Mouse (Mus musculus) kidney, adult 11 months (tissue): ENCODE results near the gene Llph.
A peak's percentile ranks its signal among the peaks of the same experiment; 100 is the strongest.
"Not testable (repeated sequence)": the region's sequence is repeated elsewhere in the genome, so short reads cannot be mapped to it uniquely, and the experiment has no call there.

Experiments
- DNase-seq: peaks from one replicate; pipeline ENCODE4 v3.0.0; 2022

Gene Llph

DNA sequence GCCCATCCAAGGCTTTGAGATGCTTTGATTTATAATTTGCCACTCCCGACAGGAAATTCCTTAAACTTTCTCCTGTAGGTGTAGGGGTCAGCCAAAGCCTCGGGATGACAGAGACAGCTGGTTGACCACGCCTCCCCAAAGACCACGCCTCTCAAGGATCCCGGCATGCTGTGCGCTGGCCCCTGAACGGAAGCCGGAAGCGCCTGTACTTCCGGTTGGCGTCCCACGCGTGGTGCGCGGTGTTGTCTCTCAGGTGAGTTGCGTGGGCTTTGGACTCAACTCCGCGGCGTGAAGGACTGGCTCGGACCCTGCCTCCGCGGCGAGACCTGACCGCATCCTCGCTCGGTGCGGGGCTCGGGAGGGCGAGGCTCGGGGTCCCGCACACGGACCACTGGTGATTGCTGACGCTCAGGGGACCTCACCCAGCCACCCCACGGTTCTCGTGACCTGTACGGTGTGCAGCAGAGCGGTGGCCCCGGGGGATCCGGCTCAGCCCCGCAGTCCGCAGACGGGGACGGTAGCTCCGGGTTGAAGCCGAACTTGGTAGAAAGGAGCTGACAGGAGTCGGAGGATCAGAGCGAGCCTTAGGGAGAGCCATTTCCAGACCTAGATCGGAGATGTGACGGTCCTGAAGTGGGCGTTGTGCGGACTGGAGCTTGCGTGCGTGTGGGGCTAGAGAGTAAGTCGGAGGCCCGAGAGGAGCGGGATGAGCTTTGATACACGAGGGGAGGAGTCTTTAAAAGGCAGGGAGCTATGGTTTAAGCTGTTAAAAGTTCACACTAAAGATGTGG is at the start of gene Llph:
Gene Llph (plus strand): TSS at position 200 of the 791 bp plus-strand sequence.
- peak; percentile 83 for DNase-seq

DNA sequence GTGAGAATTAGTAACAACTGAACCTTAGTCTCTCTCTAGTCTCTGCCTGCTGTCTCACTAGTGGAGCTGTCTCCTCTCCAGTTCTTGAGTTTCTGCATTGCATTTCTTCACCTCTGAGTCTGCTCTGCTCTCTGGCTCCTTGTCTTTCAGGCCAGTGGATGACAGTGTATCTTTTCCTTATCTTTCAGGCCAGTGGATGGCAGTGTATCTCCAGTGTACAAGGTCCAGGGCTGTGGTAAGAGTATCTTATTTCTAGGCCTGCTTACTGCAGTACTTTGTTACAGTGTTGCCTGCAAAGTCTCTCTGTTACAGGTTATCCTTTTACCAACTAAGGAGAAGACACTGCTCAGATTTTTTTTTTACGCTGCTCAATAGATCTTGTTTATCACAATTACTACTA is 44.0 kb upstream of the Llph start:
- DNase-seq, result peak; percentile 15

DNA sequence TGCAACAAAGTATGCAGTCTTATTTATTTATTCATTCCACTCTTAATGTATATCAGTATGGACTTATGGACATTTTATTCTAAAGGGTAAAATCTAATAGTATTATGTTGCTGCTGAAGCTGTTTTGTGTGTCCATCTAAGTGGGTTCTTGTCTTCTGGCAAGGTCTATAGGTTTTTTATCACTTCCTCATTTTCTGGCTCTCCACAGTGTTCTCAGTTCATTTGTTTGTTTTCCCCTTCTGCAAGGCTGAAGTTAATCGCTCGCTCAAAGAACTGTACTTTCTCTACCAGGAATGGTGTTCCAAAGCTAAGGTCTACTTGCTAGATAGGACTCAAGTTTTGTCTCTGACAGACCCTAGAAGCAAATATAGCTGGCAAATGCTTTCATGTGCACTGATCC is 43.5 kb upstream of the Llph start:
- no peak for DNase-seq

DNA sequence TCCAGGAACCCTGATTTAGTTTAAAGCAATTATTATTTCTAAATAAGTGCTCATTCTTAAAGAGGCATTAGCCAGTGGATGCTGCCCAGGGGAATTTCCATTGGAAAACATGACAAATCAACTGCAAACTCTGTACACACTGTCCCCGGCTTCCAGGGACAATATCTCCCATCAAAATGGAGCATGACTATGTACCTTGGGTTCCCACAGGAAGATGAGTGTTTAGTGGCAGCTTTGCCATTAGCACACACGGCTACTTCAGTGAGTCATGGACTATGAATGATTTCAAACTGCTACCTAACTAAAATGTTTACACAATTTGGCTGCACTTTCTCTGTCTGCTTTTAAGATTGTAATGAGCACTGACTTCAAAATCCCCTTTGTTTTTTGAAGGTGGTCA is 38.4 kb upstream of the Llph start:
- no peak for DNase-seq

DNA sequence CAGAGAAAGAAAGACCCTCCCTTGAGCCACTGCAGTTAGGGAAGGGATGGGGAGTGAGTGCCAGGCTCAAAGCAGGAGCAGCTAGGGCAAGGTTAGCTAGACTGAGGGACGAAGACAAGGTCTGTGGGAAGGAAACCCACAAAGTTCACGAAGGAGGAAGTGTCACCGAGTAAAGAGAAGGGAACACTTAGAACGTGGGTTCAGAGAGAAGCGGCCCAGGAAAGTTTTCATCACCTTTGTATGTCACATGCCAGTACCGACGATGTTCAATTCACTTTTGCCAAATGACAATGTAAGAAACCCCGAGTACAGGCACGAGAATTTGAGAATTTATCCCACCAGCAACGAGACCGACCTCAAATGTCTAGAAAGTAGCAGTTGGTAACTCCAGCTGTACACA is 37.6 kb upstream of the Llph start:
- DNase-seq, result no peak

DNA sequence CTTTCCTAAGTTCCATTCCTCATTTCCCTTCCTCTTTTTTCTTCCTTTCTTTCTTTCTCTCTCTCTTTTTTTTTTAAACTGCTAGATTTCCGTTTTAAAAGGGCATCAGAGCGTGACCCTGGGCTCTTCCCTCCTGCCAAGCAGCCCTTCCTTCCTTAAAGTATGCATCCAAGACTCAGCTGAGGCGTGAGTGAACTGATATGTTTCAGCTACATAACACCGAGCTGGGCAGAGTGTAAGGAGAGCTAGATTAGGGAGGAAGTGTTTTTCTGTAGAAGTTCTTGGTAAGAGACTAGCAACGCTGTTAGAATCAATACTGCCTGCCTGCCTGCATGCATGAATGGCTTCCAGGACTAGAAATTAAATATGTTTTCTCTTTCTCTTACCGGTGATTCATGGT is 37.1 kb upstream of the Llph start:
- DNase-seq, result no peak

DNA sequence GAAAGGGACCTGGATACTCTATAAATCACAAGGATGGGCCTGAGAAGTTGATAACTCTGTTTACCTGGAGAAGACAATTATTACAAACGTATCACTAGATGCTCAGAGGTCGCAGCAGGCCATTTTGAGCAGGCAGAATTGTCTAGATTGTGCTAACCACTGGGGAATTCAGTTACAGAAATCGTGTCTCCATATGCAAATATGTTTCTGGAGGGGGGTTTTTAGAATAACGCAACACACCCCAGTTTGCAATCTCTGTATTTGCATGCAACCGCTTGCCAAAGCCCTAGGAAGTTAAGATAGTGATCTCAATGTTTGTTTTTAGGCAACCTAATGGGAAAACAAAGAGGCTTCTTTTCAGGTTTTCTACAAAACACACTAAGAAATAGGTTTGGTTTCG is 35.7 kb upstream of the Llph start:
- no peak for DNase-seq

DNA sequence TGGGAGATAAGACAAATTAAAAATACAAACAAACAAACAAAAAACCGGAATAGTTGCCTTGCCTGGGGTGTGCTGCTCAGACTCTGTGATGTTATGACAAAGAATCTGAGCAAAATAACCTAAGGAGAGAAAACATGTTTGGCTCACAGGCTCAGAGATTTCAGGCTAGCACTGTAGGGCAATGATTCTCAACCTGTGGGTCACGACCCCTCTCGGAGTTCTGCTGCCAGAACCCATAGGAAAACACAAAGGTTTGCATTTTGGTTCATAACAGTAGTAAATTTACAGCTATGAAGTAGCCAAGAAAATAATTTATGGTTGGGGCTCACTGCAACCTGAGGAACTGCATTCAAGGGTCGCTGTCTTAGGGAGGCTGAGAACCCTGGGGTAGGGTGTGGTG is 34.6 kb upstream of the Llph start:
- DNase-seq, result no peak

DNA sequence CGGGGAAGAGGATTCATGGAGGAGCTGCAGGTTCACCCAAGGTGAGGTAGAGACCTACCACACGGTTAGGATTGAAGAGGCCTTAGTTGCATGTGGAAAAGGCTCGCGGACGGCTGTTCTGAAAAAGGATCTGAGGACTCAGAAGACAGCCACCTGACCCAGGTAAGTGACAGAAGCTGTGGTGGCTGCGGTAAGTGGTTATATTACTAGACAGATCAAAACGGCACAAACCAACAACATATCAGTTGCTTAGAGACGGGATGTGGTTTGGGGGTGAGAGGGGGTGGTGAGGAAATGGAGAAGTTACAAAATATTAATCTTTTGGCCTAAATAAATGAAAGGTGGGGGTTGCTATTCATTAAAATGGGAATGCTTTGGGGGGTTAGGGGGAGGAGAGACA is 33.6 kb upstream of the Llph start:
- no peak for DNase-seq

DNA sequence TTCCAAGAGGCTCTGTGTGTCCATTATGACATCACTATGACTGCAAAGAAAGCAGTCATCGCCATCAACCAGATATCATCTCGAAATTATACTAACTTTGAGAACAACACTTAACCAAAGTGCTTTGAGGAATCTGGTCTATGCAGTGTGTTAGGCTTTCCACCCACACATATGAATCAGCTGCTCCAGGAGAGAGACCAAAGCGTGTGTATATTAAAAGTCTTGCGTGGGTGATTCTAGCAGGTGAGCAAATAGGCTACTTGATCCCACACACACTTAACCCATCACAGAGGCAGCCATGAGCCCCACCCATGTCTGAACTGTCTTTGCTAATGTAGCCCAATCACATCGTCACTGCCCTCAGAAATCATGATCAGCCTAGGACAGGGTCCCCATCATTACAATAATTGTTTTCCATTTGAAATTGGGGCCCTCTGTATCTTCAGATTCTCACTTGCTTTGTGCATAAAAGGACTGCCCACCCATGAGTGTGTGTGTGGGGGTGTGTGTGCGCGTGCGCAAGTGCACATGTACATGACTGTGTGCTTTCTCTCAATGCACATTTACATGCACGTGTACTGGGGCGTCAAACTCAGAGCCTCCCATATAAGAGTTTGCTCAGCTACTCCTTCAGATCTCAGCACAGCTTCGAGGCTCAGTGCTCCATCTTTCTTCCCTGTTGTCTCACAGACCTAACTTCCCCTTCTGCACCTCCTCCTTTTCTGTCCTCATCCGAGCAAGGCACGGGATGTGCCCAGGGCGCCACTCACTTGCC is 29.6 kb upstream of the Llph start:
- DNase-seq, result no peak

DNA sequence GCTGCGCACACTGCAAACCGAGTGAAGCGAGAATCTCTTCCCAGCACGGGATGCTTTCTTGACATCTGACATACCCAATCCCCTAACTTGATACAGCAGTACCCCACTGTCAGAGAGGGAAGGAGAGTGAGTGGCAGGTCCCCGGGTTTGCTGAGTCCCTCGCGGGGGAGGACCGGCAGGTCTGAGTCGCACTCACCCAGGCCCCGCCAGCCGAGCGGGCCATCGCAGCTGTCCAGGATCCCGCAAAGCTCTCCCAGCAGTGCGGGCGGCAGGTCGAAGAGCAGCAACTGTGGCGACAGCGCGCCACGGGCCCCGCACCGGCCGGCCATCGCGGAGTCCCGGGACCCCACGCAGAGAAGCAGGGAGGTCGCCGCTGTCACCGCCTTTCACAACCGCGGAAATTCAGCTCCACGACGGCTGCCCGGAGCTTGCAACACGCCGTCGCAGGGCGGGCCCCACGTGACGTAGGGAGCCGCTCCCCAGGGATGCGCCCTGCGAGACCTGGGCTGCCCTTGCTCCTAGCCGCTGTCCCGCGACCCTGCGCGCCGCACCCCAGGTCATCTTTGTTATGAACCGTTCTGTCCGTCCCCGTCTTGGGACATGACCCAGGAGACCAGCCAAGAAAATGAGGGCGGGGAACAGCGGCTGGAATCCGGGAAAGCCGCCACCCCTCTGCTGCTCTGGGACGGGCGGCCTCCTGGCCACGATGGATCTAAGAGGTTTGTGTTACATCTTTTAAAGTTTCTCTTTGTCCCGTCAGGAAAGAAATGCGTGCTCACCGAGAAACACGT is 25.5 kb upstream of the Llph start, which contains the start of gene Tmbim4:
Gene Tmbim4 (plus strand): TSS at position 460 of the 791 bp plus-strand sequence.
- peak; percentile 68 for DNase-seq

DNA sequence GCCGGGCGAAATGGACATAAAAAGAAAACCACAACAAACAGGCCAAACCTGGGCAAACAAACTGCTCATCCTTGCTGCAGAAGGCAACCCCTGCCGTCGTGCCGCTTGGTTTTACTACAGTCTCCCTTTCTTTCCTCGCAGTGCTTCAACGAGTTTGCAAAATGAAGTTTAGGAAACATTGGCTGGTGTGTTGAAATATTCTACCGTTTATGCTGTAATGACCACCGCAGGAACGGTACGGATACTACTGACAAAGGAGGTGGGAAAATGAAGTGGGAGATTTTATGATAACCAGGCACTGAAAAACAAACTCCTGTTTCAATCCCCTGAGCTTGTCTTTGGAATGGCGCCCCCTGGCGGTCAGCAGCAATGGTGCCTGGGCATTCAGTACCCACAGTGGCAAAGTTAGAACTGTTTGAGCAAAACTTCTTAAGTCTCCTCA is 24.9 kb upstream of the Llph start, which contains the start of gene Irak3:
Gene Irak3 (minus strand): TSS at position 170 of the 442 bp plus-strand sequence.
- DNase-seq, result peak; percentile 61

DNA sequence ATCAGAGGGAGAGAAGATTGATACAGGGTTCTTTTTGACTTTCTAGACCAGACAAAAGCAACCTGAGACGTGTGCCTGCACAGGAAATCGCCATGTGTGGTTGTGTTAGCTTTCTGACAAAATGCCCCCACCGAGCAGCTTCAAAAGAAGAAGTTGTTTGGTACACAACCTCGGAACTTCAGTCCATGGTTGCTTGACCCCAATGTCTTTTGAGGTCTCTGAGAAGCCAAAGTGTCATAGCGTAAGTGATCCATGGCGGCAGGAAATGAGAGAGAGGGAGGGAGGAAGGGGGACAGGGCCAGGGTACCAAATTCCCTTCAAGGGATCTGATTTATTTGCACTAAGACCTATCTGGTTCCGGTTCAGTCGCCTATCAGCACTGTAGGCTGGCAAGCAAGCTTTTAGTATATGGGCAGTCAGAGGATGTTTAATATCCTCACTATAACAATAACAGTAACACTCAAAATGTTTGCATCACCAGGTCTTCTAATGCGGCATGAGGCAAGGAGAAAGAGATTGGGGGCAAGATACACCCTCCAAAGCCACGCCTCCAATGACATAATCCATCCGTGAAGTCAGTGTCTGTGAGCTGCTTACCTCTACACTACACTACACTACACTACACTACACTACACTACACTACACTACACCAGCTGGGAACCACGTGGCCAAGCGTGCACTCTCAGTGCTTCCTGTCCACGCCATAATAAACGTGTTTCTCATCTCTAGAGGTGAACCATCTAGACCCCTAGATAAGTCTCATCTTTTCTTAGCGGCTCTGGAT is 24.2 kb upstream of the Llph start:
- DNase-seq, result no peak

DNA sequence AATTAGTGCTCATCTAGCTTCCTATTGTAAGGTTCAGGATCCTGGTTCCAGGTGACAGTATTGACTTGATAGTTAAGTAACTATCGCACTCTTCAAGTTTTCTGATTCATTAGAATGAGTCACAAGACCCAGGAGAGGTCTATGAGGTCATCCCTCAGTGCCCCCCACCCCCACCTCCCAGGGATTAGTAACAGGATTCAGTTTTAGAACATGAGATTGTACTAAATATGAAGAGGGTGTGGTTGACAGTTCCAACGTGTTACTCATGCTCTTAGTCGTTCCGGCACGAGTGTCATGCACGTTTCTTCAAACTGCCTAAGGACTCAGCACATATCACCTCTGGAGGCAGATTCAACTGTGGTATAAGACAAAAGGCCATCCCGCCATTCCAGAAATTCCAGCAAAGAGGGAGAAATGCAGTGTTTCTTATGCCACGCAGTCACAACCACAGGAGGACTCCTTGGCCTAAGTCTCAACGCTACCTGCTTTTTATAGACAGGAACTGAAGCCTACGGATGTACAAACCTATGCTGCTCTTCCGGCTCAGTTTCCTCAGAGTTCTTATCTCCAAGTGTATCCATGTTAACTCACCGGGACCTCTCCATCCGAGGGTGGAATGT is 22.2 kb upstream of the Llph start:
- DNase-seq, result no peak

DNA sequence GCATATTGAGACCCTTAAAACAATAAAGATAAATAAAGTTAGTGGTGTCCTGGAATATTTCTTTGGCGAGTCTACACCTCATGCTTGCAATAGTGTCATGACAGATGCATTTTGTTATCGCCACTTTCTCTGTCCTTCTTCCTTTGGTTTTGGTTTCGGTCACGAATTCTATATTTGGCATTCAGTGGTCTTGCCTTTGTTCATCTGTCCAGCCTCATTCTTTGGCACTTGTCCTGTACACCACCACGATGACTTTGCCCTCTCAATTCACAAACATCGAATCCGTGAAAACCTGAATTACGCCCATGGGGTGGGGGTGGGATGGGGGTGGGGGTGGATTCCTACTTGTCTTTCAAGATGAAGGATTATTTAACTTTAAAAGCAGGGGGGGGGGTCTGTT is 18.9 kb upstream of the Llph start:
- DNase-seq, result no peak

DNA sequence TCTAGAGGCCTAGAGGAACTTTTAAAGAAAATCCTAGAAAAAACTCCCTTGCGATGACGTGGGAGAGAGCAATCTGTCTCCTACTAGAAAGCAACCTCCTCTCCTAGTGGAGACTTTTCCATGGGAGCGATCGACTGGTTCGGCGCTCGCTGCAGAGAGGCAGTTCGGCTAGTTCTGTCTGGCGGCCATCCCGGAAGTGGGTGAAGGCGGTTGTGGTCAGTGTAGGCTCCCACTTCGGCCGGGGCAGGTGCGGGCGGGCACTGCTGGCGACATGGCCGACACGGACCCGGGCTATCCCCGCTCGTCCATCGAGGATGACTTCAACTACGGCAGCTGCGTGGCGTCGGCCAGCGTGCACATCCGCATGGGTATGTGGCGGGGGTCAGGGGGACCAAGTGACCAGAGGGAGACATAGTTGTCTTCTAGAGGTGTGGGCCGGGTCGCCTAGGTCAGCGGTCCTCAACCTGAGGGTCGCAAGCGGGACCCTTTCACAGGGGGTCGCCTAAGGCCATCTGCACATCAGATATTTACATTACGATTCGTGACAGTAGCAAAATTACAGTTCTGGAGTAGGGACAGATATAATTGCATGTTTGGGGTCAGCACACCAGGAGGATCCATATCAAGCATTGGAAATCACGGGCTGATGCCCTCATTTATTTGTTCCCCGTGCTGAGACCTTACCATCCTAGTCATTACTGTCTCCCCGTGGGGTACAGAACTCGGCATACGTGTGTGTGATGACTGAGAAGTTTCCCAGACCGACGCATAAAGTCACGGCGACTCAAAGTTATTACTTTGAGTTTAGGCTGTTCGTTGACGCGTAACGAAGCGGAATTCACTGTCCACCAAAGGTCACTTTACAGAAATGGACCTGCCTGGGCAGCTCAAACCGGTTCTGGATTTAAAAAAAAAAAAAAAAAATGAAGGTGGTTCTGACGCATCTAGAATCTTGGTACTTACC is 18.0 kb upstream of the Llph start:
- peak; percentile 90 for DNase-seq

DNA sequence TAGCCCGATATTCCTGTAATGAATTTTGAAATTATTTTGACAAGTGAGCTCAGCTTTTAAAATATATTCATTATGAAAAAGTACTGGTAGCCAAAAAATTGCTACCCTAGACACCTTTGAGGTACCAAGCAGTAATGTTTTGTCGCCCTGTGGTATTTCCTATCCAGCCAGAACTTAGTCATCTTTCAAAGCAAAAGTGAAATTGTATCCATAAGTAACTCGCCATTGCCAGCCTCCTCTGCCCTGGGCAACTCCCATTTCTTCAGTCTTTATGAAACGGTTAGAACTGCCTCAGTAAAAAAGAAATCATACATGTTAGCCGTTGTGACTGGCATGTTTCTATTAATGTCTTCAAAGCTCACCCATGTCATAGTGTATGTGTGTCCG is 17.3 kb upstream of the Llph start:
- no peak for DNase-seq

DNA sequence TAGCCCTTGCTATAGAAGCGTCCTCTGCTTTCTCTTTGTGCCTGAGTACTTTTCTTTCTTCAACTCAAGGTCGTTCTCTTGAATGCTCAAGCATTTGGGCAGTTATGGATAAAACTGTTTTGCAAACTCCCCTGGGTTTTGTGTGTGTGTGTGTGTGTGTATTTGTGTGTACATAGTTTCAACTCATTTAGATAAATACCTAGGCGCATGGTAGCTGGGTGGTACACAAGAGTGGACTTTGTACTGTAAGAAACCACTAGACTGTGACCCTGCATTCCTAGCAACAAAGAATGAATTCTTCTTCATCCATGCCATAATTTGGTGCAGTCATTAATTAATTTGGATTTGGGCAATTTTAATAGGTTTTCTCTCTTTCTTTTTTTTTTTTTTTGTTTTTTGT is 16.8 kb upstream of the Llph start:
- no peak for DNase-seq

DNA sequence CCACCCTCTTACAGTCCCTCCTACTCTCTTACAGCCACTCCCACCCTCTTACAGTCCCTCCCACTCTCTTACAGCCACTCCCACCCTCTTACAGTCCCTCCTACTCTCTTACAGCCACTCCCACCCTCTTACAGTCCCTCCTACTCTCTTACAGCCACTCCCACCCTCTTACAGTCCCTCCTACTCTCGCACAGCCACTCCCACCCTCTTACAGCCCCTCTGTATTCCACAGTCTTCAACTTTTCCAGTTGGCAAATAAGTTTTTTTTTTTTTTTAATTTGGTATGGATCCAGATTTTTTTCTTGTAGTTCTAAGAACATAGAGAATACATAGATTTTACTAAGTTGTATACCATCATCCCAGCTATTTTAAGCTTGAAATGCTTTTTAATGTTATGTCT is 9.8 kb upstream of the Llph start:
- DNase-seq, result not testable (repeated sequence)

DNA sequence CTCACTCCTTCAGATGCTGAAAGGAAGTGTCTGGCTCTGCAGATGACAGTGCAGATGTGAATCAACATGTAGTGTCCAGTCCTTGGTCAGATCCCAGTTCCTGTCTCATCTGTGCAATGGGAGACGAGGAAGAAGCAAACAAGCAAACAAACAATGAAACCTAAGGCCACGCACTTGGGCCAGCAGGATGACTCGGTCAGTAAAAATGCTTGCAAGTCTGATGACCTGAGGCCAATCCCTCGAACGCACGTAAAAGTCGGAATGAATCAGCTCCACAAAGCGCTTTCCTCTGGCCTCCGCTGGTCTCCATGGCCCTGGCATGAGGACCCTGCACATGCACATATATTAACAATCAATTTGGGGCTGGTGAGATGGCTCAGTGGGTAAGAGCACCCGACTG is 7.9 kb upstream of the Llph start:
- DNase-seq, result no peak
